ENCODE assay signal across 8 mouse cellular contexts in genomic region chr17:6655087-6655511, GRCm38 (mm10). TPM values are rescaled to one million over a fixed set of nuclear protein-coding genes. Genes with fewer than 3 reads are reported as not detected.
DNase-seq lines count a peak whose midpoint lies in the region; ATAC-seq and TF ChIP-seq lines count a peak whose summit lies in the region.
"Not testable (repeated sequence)": the region's sequence is repeated elsewhere in the genome, so short reads cannot be mapped to it uniquely, and the experiment has no call there.

No protein-coding gene starts in this region.

- H3K4me1 ChIP-seq in hindbrain, postnatal 0 days (ENCODE audit: insufficient read depth, low read length): not testable (repeated sequence)

- H3K27me3 ChIP-seq in hindbrain, postnatal 0 days (ENCODE audit: insufficient read depth, low read length): not testable (repeated sequence)

- peak overlapping the region; percentile 85 for H3K27ac ChIP-seq in hindbrain, postnatal 0 days

- peak; percentile 70 for ATAC-seq in common myeloid progenitor, adult 5-6 weeks (replicated peaks; ENCODE audit: low read depth, poor library complexity, severe bottlenecking)
- ATAC-seq in hindbrain, postnatal 0 days: peak; percentile 94
- ATAC-seq in megakaryocyte, adult 5-6 weeks (ENCODE audit: poor library complexity, severe bottlenecking): peak; percentile 71

- H3K36me3 ChIP-seq in hindbrain, postnatal 0 days (ENCODE audit: insufficient read depth, low read length): not testable (repeated sequence)

- not testable (repeated sequence) for TF ChIP-seq CTCF in hindbrain, postnatal 0 days (IDR thresholded peaks at IDR 0.05; ENCODE audit: low read depth)

- not testable (repeated sequence) for H3K9me3 ChIP-seq in hindbrain, postnatal 0 days (ENCODE audit: low read length)

- H3K4me3 ChIP-seq in hindbrain, postnatal 0 days (ENCODE audit: low read length): peak overlapping the region; percentile 40

- 2% methylated on average over 33 of the region's 36 CpGs for WGBS in hindbrain, postnatal 0 days

- H3K9ac ChIP-seq in hindbrain, postnatal 0 days (replicated peaks; ENCODE audit: low read length): not testable (repeated sequence)

- intact Hi-C loops in left cerebral cortex, postnatal 14 days (cut with DNase I): not testable (repeated sequence)

- peak; percentile 65 for DNase-seq in adipocyte (ENCODE audit: low spot score)
- peak; percentile 57 for DNase-seq in gastrocnemius, postnatal 10 days
- DNase-seq in hindbrain, postnatal 0 days (ENCODE audit: low spot score): peak; percentile 96
- DNase-seq in left cerebral cortex, postnatal 14 days (ENCODE audit: low spot score in 2 of 2): peak; percentile 73 to 82
- peak; percentile 67 for DNase-seq in right cerebral cortex, adult 18-20 months
- peak; percentile 46 to 63 for DNase-seq in urinary bladder, postnatal 4 days (ENCODE audit: low spot score in 2 of 2)

- peak overlapping the region; percentile 51 for H3K4me2 ChIP-seq in hindbrain, postnatal 0 days (ENCODE audit: low read depth, low read length)

RNA-seq across cellular contexts. Expression of gene Dynlt1f, which starts 0.6 kb away (rescaled TPM):
- 94.8 and 97.8 TPM in 2 replicates for total RNA-seq in common myeloid progenitor, adult 5-6 weeks (2017)
- total RNA-seq in gastrocnemius, postnatal 10 days (2021): 10 to 100 TPM; 82.0 to 85.2 TPM
- total RNA-seq in hindbrain, postnatal 0 days (2014; rRNA removed): 108 and 138 TPM in 2 replicates
- polyA plus RNA-seq in hindbrain, postnatal 0 days (2015; fragmentation: Nextera tagmentation; extraction: Ambion mirVana): 294 and 303 TPM in 2 replicates
- total RNA-seq in left cerebral cortex, postnatal 14 days (2021): 100 to 1,000 TPM; 107 to 114 TPM
- total RNA-seq in megakaryocyte, adult 5-6 weeks (2015): 173 and 193 TPM in 2 replicates
- 134 and 140 TPM in 2 replicates for total RNA-seq in megakaryocyte, adult 5-6 weeks (2017)

RNA-seq across cellular contexts. Expression of gene Sytl3, which starts 3.8 kb away (rescaled TPM):
- 1.1 TPM in 1 of 2 replicates, not detected in the other for total RNA-seq in common myeloid progenitor, adult 5-6 weeks (2017)
- total RNA-seq in gastrocnemius, postnatal 10 days (2021): under 1 TPM; 0.35 to 0.52 TPM
- 0.32 and 0.42 TPM in 2 replicates for total RNA-seq in hindbrain, postnatal 0 days (2014; rRNA removed)
- polyA plus RNA-seq in hindbrain, postnatal 0 days (2015; fragmentation: Nextera tagmentation; extraction: Ambion mirVana): 0.73 and 0.79 TPM in 2 replicates
- total RNA-seq in left cerebral cortex, postnatal 14 days (2021): under 1 TPM; 0.32 to 0.70 TPM
- total RNA-seq in megakaryocyte, adult 5-6 weeks (2015): 5.4 and 7.3 TPM in 2 replicates
- 5.7 and 7.4 TPM in 2 replicates for total RNA-seq in megakaryocyte, adult 5-6 weeks (2017)

RNA-seq across cellular contexts. Expression of gene Dynlt1c, which starts 53.6 kb away (rescaled TPM):
- 2.6 and 5.9 TPM in 2 replicates for total RNA-seq in common myeloid progenitor, adult 5-6 weeks (2017)
- 1 to 10 TPM; 3.9 to 5.3 TPM for total RNA-seq in gastrocnemius, postnatal 10 days (2021)
- 15.4 and 20.5 TPM in 2 replicates for total RNA-seq in hindbrain, postnatal 0 days (2014; rRNA removed)
- polyA plus RNA-seq in hindbrain, postnatal 0 days (2015; fragmentation: Nextera tagmentation; extraction: Ambion mirVana): 14.7 and 22.5 TPM in 2 replicates
- total RNA-seq in left cerebral cortex, postnatal 14 days (2021): 10 to 100 TPM; 19.5 to 22.7 TPM
- 4.7 and 11.7 TPM in 2 replicates for total RNA-seq in megakaryocyte, adult 5-6 weeks (2015)
- total RNA-seq in megakaryocyte, adult 5-6 weeks (2017): 5.7 and 10.4 TPM in 2 replicates

Comparison
In these comparisons a context has a peak if more than half of its experiments do, and no peak if none do; other contexts are left out.
1. Peak in every context shown above with its lines: DNase-seq, ATAC-seq, H3K4me3 ChIP-seq and H3K27ac ChIP-seq.